Mouse (Mus musculus) spleen, embryonic (tissue): ENCODE data around the gene Plk2.

Experiments used
- CTCF ChIA-PET: fragments of 350-600 bp; sonication (Branson Sonifier 250); formaldehyde crosslinking; loops from one replicate; lab custom pipeline; 2022; lab: Charles Lee

The Plk2 gene

GRCm38 (mm10) chr13:110394291-110395178, at the start of gene Plk2:
Plk2 (plus strand) TSS chr13:110395046.
- CTCF ChIA-PET = interaction anchor here (0.5 kb wide), 1 partner anchor 36 kb away, joined by 3 read pairs; no protein-coding TSS in a partner anchor

- CTCF ChIA-PET = no interaction called here
Measured at GRCm38 (mm10) chr13:110346707-110347106, 48.1 kb upstream of the Plk2 start.

DNA sequence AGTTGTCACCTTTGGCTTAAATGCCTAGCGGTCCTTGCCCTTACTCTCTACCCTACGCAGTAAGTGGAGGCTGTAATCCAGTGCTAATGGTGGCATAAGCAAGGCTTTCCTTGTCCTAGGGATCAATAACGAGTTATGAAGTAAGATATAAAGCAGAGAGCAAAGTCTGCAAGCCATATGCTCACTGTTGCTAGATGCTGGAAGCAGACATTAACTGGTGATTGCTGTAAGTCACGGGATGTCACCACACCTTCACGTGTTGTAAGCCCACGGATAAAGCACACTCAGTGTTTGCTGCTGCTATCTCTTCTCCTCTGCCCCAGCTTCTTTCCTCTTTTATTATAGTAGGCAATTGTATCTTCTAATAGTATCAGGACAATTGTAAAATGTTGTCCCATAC, 43.8 kb upstream of the Plk2 start:
- CTCF ChIA-PET = no interaction called here

GRCm38 (mm10) chr13:110356941-110357340, 37.9 kb upstream of the Plk2 start, which contains the start of gene Gapt:
Gapt (minus strand) TSS chr13:110357199.
- CTCF ChIA-PET = no interaction called here

- CTCF ChIA-PET = interaction anchor here (0.6 kb wide), 1 partner anchor 534 kb away, joined by 7 read pairs; no protein-coding TSS in a partner anchor
Measured at GRCm38 (mm10) chr13:110363722-110364121, 31.1 kb upstream of the Plk2 start.

DNA sequence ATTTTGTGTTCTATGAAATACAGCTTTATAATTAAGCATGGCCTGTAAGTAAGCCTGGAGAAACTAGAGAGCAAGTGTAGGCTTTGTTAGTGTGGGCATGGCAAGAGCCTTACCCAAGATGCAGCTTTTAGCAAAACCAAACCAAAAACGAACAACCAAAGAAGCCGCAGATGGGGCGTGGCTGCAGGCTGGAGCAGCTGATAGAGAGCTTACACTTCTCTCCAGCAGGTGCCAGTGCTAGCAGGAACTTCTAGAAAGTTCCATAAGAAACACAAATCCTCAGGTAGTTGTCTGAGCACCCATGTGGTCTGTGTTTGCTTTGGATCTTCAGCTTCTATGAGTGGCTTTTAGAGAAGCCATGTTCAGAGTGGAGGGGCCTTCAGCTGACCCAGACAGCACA, 28.4 kb upstream of the Plk2 start:
- CTCF ChIA-PET = no interaction called here

DNA sequence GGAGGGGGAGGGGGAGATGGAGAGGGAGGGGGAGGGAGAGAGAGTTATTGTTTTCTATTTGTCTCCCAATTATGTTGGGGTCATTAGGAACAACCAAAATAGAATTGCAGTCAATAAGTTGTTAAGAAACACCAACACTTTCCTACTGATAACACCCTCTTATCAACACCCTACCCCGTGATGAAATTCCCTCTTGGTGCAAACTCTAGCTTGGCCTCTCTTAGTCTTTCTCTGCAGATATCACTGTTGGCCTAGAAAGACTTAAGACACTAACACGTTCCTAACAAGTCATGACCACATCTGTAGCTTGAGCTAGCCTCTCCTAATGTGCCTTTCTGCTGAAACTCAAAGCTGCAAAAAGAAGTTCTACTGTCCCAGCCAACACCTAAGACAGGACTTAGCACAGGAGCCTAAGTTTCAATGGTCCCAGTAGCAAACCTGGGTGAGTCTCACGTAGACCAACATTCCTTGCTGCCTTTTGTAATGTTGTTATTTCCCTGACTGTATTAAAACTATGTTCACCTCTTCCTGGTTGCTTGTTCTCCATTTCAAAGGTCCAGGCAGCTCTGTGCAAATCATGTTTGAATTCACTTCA, 26.8 kb upstream of the Plk2 start:
- CTCF ChIA-PET = interaction anchor here (0.5 to 1.2 kb wide), 2 partner anchors 307 to 917 kb away, joined by 3 to 6 read pairs; no protein-coding TSS in a partner anchor

DNA sequence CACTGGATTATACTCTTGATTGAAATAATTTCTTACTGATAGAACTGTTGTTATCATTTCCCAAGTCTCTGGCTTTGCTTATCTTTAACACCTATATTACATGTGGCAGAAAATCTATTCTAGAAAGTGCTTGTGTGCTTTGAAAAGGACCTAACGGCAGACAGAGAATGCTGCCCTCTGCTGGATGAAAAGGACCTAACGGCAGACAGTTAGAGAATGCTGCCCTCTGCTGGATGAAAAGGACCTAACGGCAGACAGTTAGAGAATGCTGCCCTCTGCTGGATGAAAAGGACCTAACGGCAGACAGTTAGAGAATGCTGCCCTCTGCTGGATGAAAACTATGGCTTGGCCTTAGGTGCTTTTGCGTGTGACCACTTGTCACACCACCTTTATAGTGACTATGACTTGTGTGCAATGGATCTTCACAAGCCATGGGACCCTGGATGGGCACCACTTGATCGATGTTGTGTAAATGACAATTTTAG, 26.2 kb upstream of the Plk2 start:
- CTCF ChIA-PET = interaction anchor here (0.5 to 1.0 kb wide), 3 partner anchors 193 to 917 kb away, joined by 3 to 4 read pairs (median 3); no protein-coding TSS in a partner anchor

DNA sequence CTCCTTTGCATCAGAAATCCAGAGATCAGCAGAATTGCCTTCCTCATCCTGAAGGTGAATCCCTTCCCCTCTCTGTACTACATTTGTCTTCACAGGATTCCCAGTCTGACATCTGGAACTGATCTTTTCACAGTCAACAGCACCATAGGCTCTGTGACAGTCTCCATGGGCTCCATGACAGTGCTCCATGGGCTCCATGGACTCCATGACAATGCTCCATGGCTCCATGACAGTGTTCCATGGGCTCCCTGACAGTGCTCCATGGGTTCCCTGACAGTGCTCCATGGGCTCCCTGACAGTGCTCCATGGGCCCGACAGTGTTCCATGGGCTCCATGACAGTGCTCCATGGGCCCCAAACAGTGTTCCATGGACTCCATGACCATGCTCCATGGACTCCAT, 25.2 kb upstream of the Plk2 start:
- CTCF ChIA-PET = interaction anchor here (0.6 to 1.0 kb wide), 2 partner anchors 302 to 307 kb away, joined by 4 to 10 read pairs; no protein-coding TSS in a partner anchor

- CTCF ChIA-PET = interaction anchor here (0.7 kb wide), 2 partner anchors 64 to 360 kb away, joined by 3 read pairs; no protein-coding TSS in a partner anchor
Measured at GRCm38 (mm10) chr13:110382447-110382901, 12.4 kb upstream of the Plk2 start.

DNA sequence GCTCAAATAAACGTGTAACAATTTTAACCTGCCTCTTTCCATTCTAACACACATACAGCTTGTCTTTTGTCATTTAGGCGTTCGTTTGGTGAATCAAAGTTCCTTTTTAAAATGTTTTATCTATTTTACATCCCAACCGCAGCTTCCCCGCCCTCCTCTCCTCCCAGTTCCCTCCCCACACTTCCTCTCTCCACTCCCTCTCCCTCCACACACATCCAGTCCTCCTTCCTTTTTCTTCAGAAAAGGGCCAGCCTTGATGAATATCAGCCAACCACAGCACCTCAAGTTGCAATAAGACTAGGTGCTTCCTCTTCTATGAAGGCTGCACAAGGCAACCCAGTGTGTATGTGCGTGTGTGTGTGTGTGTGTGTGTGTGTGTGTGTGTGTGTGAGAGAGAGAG, 10.3 kb upstream of the Plk2 start:
- CTCF ChIA-PET = no interaction called here

- CTCF ChIA-PET = interaction anchor here (0.5 to 0.7 kb wide), 2 partner anchors 8 to 1335 kb away, joined by 3 to 4 read pairs; no protein-coding TSS in a partner anchor
Measured at GRCm38 (mm10) chr13:110392210-110392609, 2.6 kb upstream of the Plk2 start.

- CTCF ChIA-PET = interaction anchor here (0.5 to 0.7 kb wide), 3 partner anchors 9 to 1335 kb away, joined by 3 to 4 read pairs (median 3); no protein-coding TSS in a partner anchor
Measured at GRCm38 (mm10) chr13:110392631-110393030, 2.2 kb upstream of the Plk2 start.

- CTCF ChIA-PET = interaction anchor here (0.5 kb wide), 1 partner anchor 1138 kb away, joined by 3 read pairs; no protein-coding TSS in a partner anchor
Measured at GRCm38 (mm10) chr13:110395179-110395794, 441 bp downstream of the Plk2 start.

- CTCF ChIA-PET = interaction anchor here (0.5 kb wide), 1 partner anchor 1137 kb away, joined by 3 read pairs; no protein-coding TSS in a partner anchor
Measured at GRCm38 (mm10) chr13:110395916-110396685, 1.3 kb downstream of the Plk2 start.

- CTCF ChIA-PET = interaction anchor here (0.8 to 1.2 kb wide), 2 partner anchors 8 to 676 kb away, joined by 3 to 18 read pairs; no protein-coding TSS in a partner anchor
Measured at GRCm38 (mm10) chr13:110397750-110398149, 2.9 kb downstream of the Plk2 start.

DNA sequence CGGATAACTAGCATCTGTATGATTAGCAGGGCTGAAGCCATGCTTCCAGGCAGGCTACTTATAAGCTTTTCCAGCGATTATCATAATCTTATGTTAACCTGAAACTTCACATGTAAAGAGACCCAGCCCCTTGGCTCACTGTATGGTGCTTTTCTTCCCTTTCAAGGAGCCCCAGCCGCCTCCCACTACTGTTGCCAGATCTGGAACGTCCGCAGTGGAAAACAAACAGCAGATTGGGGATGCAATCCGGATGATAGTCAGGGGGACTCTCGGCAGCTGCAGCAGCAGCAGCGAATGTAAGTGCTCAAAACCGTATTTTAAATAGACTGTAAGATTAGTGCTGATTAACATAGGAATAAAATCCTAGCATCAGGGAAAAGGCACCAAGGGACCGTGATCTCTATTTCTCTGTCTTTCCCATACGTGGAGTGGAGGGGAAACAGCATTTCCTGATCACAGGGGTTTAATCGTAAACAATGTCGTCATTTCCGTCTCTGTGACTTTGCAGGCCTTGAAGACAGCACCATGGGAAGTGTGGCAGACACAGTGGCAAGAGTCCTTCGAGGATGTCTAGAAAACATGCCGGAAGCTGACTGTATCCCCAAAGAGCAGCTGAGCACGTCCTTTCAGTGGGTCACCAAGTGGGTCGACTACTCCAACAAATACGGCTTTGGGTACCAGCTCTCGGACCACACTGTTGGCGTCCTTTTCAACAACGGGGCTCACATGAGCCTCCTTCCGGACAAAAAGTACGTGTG, 3.8 kb downstream of the Plk2 start:
- CTCF ChIA-PET = no interaction called here

- CTCF ChIA-PET = no interaction called here
Measured at GRCm38 (mm10) chr13:110401443-110401842, 6.6 kb downstream of the Plk2 start.

DNA sequence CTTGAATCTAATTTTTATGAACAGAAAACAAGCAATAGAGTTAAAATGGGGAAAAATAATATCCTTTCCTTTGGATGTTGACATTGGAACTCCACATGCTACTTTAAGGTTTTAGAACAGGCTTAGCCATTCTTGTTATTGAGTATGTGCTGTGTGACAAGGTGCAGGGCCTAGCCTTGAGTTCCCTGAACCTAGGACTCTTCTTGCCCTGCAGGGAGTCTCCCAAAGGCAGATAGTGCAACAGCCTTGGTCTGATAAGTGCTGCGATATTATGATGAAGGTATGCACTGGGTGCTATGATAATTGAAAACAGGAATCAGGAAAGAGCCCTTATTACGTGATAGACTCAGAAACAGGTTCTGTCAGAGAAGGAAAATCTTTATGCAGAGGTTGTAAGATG, 7.0 kb downstream of the Plk2 start:
- CTCF ChIA-PET = no interaction called here

DNA sequence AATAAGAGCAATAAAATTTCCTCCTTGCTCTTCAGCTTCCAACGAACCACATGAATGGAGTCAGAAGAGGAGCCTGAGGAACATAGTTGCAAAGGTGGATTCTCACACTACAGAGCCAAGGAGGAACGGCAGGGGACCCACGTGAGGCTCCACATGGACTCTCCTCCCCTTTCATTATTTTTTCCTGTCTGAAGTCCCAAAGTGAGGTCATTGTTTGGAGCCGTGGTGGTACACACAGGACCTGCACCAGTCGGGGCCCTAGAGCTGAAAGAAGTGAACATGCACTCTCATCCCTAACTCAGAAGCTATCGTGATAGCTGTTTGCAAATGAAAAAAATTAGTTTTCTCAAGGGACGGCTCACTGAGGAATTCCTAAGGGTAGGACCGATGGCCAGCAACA, 9.2 kb downstream of the Plk2 start:
- CTCF ChIA-PET = no interaction called here
